Mouse (Mus musculus) left cerebral cortex, adult 9 months (tissue): ENCODE measurements around the gene Zfp84.

Experiments used
- DNase-seq, 2 experiments: peaks; one replicate each; pipeline ENCODE4 v3.0.0; 2022; ENCODE audit warnings: low spot score in 2 of 2

Zfp84 gene

DNA sequence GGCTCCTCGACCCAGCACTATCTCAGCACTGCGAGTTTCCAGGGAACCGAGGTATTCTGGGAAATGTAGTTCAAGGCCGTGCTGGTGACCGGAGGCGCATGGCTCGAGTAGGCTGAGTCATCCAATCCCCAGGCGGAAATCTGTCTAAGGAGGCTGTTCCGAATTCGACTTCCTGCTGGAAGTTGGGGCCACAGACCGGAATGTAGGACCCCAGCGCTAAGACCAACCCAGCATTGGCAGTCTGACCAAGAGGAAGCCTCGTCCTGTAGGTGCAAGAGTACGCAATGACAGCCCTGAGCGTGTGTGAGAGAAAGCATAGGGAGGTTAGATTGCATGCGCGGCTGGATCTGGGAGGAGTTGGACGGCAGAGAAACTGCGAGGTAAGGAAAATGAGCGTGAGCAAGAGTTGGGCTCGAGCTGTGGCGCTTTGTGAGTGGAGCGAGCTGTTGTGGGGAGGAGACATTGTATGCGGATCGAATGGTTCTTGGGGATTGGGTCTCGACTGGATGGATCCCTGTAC, 47.6 kb downstream of the Zfp84 start, which contains the start of gene Zfp790:
TSS of gene Zfp790 (plus strand) at position 205 of the 520 bp plus-strand sequence.
- DNase-seq = peak; percentile 84 to 93

DNA sequence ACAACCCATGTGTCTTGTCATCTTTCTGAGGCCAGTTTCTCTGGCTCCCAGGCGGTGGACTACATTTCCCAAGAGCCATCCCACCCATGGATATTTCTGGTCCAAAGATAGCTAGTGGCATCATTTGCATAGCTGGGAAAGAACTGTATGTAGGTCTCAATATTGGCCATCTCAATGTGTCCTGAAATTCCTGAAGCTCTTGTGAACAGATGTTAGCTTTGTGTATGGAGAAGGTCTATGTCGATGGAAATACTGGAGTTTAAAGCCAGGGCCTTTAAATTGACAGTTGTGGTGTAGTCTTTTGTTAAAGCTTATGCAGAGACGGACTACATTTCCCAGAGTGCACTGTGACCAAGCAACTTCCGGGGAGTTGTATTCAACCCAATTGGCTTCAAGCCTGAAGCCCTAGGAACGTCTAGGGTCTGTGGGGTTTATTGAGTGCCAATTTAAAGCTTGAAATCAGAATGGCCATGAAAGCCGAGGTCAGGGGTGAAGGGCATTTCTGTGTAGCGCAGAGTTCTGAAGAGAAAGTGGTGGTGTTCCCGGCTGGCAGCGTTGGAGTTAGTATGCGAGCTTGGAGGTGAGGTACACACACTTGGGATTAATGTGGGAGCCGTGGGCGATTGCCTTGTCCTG, 50.4 kb downstream of the Zfp84 start:
- peak; percentile 52 to 82 for DNase-seq

DNA sequence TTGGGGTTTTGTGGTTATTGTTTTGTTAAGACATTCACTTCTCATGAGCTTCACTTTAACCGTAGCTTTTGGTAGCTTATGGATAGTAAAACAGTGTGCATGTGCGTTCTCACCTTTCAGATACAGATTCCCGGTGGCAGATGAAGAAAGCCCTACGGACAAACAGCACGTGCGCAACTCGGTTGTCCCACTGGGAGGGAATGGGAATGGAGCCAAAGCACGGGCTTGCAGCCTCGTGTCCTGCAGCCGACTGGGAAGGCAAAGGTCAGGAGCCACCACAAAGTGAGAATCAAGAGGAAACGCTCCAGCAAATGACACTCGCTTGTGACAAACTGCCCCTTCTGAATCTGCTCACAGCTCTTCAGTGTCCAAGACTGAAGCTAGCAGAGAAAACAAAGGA, 59.6 kb downstream of the Zfp84 start:
- DNase-seq = no peak
